Mouse (Mus musculus) bone marrow, adult 2 months (tissue): ENCODE measurements around the gene Togaram2.

ENCODE experiments used
- CTCF ChIP-seq: fragments of 200-500 bp; IDR thresholded peaks from 2 replicates; pipeline ENCODE4 v1.5.1; 2011; ENCODE audit warnings: low read length, control low read depth; ENCODE audit not compliant: control insufficient read depth, insufficient read depth
- POLR2A ChIP-seq: fragments of 200-500 bp; IDR thresholded peaks from 2 replicates; pipeline ENCODE4 v1.6.1; 2011; ENCODE audit warnings: low read depth, mild to moderate bottlenecking, control low read depth, low read length, borderline replicate concordance; ENCODE audit not compliant: control insufficient read depth

- TF ChIP-seq POLR2A, result no peak
- TF ChIP-seq CTCF, result no peak
Observed at GRCm38 (mm10) chr17:71683281-71683680, 10.2 kb downstream of the Togaram2 start.
